Mouse (Mus musculus) R1 (cell line): ENCODE results near the gene Dnajb5.

ENCODE experiments used
- DNase-seq: peaks from one replicate; pipeline ENCODE4 v3.0.0-alpha.2; 2018; ENCODE audit warnings: low read depth, low spot score

The Dnajb5 gene

GRCm38 (mm10) chr4:42944185-42944584 is 5.4 kb upstream of the Dnajb5 start:
- DNase-seq: no peak

- peak; percentile 44 for DNase-seq
These were observed 4.6 kb upstream of the Dnajb5 start for GRCm38 (mm10) chr4:42945043-42945442.

GRCm38 (mm10) chr4:42945445-42945844 is 4.2 kb upstream of the Dnajb5 start:
- no peak for DNase-seq

GRCm38 (mm10) chr4:42945952-42946351 is 3.7 kb upstream of the Dnajb5 start:
- peak; percentile 76 for DNase-seq

- peak; percentile 56 for DNase-seq
These were observed 2.8 kb upstream of the Dnajb5 start for GRCm38 (mm10) chr4:42946733-42947290.

GRCm38 (mm10) chr4:42948527-42948926 is 1.1 kb upstream of the Dnajb5 start:
- DNase-seq: no peak

GRCm38 (mm10) chr4:42949051-42949675 is 451 bp upstream of the Dnajb5 start:
- DNase-seq: no peak

GRCm38 (mm10) chr4:42950065-42950558 is 498 bp downstream of the Dnajb5 start:
- peak; percentile 96 for DNase-seq

GRCm38 (mm10) chr4:42951206-42952195 is 1.9 kb downstream of the Dnajb5 start:
- DNase-seq: no peak

- DNase-seq: no peak
These were observed 2.9 kb downstream of the Dnajb5 start for GRCm38 (mm10) chr4:42952563-42952962.

GRCm38 (mm10) chr4:42953435-42954094 is 4.0 kb downstream of the Dnajb5 start:
- peak; percentile 27 for DNase-seq

- peak; percentile 79 for DNase-seq
These were observed 4.7 kb downstream of the Dnajb5 start for GRCm38 (mm10) chr4:42954297-42954696.

GRCm38 (mm10) chr4:42955200-42955599 is 5.6 kb downstream of the Dnajb5 start:
- DNase-seq: no peak

- DNase-seq: no peak
These were observed 7.0 kb downstream of the Dnajb5 start for GRCm38 (mm10) chr4:42956581-42956980.

- DNase-seq: no peak
These were observed 7.7 kb downstream of the Dnajb5 start for GRCm38 (mm10) chr4:42957306-42957705.

- no peak for DNase-seq
These were observed 8.4 kb downstream of the Dnajb5 start for GRCm38 (mm10) chr4:42957979-42958378.

- DNase-seq: no peak
These were observed 9.3 kb downstream of the Dnajb5 start for GRCm38 (mm10) chr4:42958942-42959341.

- DNase-seq: no peak
These were observed 9.8 kb downstream of the Dnajb5 start for GRCm38 (mm10) chr4:42959382-42959781.

- peak; percentile 81 for DNase-seq
These were observed 12.0 kb downstream of the Dnajb5 start for GRCm38 (mm10) chr4:42961592-42961991.

- DNase-seq: no peak
These were observed 13.9 kb downstream of the Dnajb5 start for GRCm38 (mm10) chr4:42963480-42963879.

- peak; percentile 72 for DNase-seq
These were observed 15.6 kb downstream of the Dnajb5 start for GRCm38 (mm10) chr4:42965039-42965719.
